Mouse (Mus musculus) thymus, postnatal 0 days (tissue): ENCODE measurements at regions not wholly inside any gene's neighbourhood (a gene's known extent, or its start where the extent isn't known, plus 50 kb on each side); places are given as distances from the start of the nearest gene placed in this dataset.
A peak's percentile ranks its signal among the peaks of the same experiment; 100 is the strongest.
"Not testable (repeated sequence)": the region's sequence is repeated elsewhere in the genome, so short reads cannot be mapped to it uniquely, and the experiment has no call there.

Experiments used
- DNase-seq: peaks from one replicate; pipeline ENCODE4 v3.0.0-alpha.2; 2015; ENCODE audit warnings: low spot score

DNA sequence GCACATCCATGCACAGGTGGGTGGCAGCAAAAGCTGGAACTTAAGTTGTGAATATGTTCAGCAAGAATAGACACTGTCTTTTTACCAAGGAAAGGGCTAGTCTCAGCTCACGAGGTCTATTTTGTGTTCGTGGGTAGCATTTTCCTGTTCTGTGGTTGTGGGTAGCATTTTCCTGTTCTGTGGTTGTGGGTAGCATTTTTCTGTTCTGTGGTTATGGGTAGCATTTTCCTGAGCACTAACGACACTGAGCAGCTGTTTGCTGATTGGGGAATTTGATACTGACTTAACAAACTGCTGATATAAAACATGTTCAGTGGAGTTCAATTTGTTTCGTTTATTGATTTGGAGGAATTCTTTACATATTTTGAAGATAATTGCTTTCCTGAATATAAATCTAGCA lies 837.8 kb upstream of the Vwc2 start:
- DNase-seq, result peak; percentile 79

DNA sequence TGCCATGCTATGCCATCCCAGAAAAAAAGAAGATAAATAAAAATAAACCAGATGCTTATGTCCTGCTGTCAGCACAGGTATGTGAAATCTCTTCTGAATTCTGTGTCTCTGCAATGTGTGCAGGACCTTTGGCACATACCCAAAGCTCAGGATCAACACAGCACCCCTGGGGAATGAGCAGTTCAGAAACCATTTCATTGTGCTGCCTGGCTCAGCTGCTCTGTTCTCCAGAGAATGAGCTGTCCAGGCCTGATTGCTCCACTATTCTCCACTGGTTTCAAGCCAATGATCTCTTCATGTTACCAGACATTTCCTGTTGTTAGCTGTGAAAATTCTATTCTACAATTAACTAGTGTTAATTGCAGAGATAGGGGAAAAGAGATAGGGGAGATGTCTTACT lies 830.5 kb upstream of the Vwc2 start:
- no peak for DNase-seq

- no peak for DNase-seq
Measured at GRCm38 (mm10) chr11:10291996-10292395, 822.0 kb upstream of the Vwc2 start.

DNA sequence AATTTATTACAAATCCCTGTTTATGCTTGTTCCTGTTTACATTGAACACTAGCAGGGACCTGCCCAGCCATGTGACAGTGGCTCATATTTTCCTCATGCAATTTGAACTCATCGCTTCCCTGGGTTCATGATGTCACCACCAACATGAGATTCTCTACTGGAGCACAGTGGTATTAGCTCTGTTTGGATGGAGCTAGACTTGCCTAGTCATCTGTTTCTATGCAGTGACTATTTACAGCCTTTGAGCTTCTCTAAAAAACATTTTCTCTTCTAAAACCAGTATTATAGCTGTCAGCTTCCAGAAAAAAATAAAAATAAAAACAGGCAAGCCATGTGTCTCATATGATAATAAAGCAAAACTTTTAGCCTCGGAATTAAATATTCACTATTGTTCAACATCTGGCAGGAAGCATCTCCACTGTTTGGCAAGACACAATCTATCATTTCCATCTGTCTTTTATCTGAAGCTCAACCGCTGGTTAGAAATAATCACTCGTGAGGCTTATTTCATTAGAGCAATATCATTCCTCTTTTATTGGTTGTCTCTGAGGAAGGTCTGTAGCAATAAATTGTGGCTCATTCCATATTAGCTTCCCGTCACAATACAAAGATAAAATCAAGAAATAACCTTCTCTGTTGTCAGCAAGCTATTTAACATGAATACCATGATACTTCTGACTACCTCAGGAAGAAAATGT lies 804.9 kb upstream of the Vwc2 start:
- DNase-seq, result no peak

DNA sequence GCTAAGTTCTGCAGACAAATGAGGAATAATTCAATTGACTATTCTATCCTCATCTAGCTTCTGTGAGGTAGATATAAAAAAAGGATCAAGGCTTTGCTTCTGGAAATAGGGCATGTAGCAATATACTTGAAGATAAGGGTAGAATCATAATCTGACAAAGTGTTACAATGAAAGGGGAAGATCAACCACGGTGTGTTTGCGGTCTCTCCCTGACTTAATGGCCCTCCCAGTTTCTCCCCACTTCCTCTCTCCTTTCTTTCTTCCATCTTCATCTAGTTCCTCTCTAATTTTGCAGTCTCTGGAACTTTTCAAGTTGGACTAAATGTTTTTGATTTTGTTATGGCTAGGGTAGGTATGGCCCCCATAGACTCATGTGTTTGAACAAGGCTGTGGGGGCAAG lies 796.6 kb upstream of the Vwc2 start:
- DNase-seq, result no peak

GRCm38 (mm10) chr11:10318048-10318759 lies 795.8 kb upstream of the Vwc2 start:
- no peak for DNase-seq

DNA sequence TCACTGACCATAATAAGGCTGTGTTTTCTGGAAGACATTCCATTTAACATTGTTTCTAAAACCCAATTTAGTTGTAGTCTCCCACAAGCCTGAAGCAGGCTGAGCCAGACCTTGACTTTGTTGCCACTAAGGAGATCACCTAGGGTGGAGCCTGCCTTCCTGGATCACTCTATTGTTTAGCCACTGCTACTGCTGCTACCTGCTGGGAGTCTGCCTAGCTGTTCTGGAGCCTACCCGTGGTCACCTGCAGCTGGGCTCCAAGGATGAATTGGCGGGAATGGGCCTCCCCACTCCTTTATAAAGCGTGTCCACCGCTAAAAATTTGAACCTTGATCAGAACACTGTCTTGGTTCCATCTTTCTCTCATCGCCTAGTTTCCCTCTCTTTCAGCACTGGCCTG lies 783.8 kb upstream of the Vwc2 start:
- DNase-seq, result not testable (repeated sequence)

- DNase-seq, result no peak
Measured at GRCm38 (mm10) chr11:10337781-10338180, 776.2 kb upstream of the Vwc2 start.

DNA sequence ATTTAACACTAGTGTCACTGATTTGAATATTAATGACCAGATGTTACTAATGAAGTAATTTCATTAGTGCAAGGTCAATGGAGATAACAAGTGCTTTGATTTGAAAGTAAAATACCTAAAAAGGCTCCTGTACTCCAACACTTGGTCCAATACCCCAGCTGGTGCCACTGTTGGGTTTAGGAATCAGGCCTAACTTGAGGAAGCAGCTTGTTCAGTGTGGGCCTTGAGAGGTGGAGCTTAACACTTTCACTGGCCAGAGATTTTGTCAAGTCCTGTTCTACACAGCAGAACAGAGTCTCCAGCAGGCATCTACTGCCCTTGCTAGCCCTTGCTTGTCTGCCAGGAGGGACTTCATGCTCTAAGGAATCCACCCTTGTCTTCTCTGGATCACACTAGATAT lies 741.7 kb upstream of the Vwc2 start:
- DNase-seq, result no peak
